Mouse (Mus musculus) intestine, postnatal 0 days (tissue): ENCODE measurements around the gene Sulf2. TPM values are rescaled to one million over a fixed set of nuclear protein-coding genes. Genes with fewer than 3 reads are reported as not detected.
A peak's percentile ranks its signal among the peaks of the same experiment; 100 is the strongest.

Source experiments
- ATAC-seq: fragments of 200-750 bp; cut with Nextera tagmentation; 2 replicates; pipeline ENCODE4 v1.8.0; 2017; ENCODE audit warnings: mild to moderate bottlenecking, moderate TSS enrichment, moderate library complexity
- H3K27ac ChIP-seq: fragments of 300-500 bp; sonication (generic); 2 replicates; pipeline ENCODE4 v1.5.1; 2014; ENCODE audit warnings: mild to moderate bottlenecking, low read depth, low read length, moderate library complexity
- H3K27me3 ChIP-seq: fragments of 300-500 bp; sonication (generic); replicated peaks from 2 replicates; pipeline ENCODE4 v1.6.1; 2014; ENCODE audit warnings: low read length, mixed read lengths; ENCODE audit not compliant: control insufficient read depth, insufficient read depth
- H3K36me3 ChIP-seq: fragments of 300-500 bp; sonication (generic); 2 replicates; pipeline ENCODE4 v1.6.1; 2014; ENCODE audit warnings: mild to moderate bottlenecking, moderate library complexity; ENCODE audit not compliant: control insufficient read depth, insufficient read depth
- H3K4me1 ChIP-seq: fragments of 300-500 bp; sonication (generic); replicated peaks from 2 replicates; pipeline ENCODE4 v1.6.1; 2014; ENCODE audit warnings: antibody characterized with exemption, low read length, mixed read lengths; ENCODE audit not compliant: control insufficient read depth, insufficient read depth
- H3K4me2 ChIP-seq: fragments of 300-500 bp; sonication (generic); replicated peaks from 2 replicates; pipeline ENCODE4 v1.6.1; 2014; ENCODE audit warnings: low read depth, mild to moderate bottlenecking, moderate library complexity
- H3K4me3 ChIP-seq: fragments of 300-500 bp; sonication (generic); 2 replicates; pipeline ENCODE4 v1.5.1; 2014; ENCODE audit warnings: low read depth, low read length
- H3K9ac ChIP-seq: fragments of 300-500 bp; sonication (generic); 2 replicates; pipeline ENCODE4 v1.6.1; 2014; ENCODE audit warnings: mild to moderate bottlenecking, low read depth, low read length
- H3K9me3 ChIP-seq: fragments of 300-500 bp; sonication (generic); 2 replicates; pipeline ENCODE4 v1.6.1; 2016; ENCODE audit warnings: mixed run types; ENCODE audit not compliant: control insufficient read depth
- CTCF ChIP-seq: sonication (generic); IDR thresholded peaks from 2 replicates; pipeline ENCODE4 v1.5.1; 2016; ENCODE audit warnings: low read depth, mild to moderate bottlenecking, control low read depth, antibody characterized with exemption, moderate library complexity
- WGBS: fragments of 180-500 bp; shearing (Covaris S2); extraction: QIAGEN DNeasy Blood & Tissue Kit; methylation state at CpG from one replicate; pipeline ENCODE4 v1.1.7; 2014; 5-methylcytosine and 5-hydroxymethylcytosine counted together
- polyA plus RNA-seq: library from polyadenylated mRNA; unstranded; fragments of >200 nt; fragmentation: Nextera tagmentation; extraction: Ambion mirVana; gene quantifications from 2 replicates; pipeline ENCODE4 v1.2.1, GENCODE M21; 2015

The Sulf2 gene
- polyA plus RNA-seq, 1 experiment from 2014 or later, result 66.4 TPM

DNA sequence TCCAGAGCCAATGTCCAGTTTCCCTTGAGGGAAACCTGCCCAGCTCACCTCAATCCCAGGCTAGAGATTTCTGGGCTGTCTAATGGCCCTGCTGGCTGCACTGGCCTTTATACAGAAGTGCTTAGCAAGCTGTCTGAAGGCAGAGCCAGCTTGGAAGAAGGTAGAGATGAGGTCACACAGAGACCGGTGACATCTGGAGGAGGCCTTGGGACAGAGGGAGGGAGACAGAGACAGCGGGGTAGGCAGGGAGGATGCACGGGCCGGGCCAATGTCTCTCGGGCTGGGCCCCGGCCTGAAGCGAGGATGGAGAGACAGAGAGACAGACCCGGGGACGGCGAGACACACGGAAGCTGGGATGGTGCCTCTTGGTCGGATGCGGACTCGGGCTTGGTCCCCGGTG, 27.4 kb downstream of the Sulf2 start:
- Histone ChIP-seq H3K4me3 (no peak overlapping the region), H3K27me3 (no peaks in the 10 kb centered on the region), H3K27ac (0 out of 2 replicates have a peak overlapping the region, but pooled peaks have one; percentile 28), H3K9me3 (no peaks in the 10 kb centered on the region), H3K4me2 (no peak overlapping the region), H3K4me1 (peaks cover 9% of the 10 kb centered on the region; the same call in 1 of the 2 replicates), H3K9ac (no peak overlapping the region), H3K36me3 (peaks cover 42% of the 10 kb centered on the region)
- no peak for TF ChIP-seq CTCF
- WGBS, result 93% methylated on average over 15 of the region's 15 CpGs
- no peak for ATAC-seq

DNA sequence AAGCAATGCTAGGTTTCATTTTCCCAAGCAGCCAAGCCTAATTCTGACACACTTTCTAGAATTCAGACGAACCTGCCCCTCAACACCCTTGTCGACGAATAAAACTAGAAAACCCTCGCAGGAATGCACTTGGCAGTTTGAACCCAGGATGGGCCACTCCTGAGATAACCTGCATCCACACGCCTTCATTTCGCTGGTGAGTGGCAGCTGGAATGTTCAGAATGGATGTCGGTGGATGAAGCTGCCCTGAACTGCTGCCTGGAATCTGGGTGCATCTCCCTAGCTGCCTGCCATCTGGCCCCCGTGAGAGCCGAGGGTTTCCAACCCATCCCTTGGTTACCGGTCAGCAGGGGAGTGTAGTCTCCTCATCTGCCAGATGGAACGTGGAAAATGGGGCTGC, 29.1 kb downstream of the Sulf2 start:
- TF ChIP-seq CTCF, result no peak
- ATAC-seq, result no peak
- H3K4me2 ChIP-seq, result no peak overlapping the region
- no peak overlapping the region for H3K4me3 ChIP-seq
- no peaks in the 10 kb centered on the region for H3K9me3 ChIP-seq
- peaks cover 30% of the 10 kb centered on the region for H3K36me3 ChIP-seq
- WGBS, result 74% methylated on average over 11 of the region's 11 CpGs
- peak overlapping the region; percentile 62 for H3K27ac ChIP-seq
- no peaks in the 10 kb centered on the region for H3K27me3 ChIP-seq
- H3K9ac ChIP-seq, result no peak overlapping the region
- H3K4me1 ChIP-seq, result peaks cover 13% of the 10 kb centered on the region

DNA sequence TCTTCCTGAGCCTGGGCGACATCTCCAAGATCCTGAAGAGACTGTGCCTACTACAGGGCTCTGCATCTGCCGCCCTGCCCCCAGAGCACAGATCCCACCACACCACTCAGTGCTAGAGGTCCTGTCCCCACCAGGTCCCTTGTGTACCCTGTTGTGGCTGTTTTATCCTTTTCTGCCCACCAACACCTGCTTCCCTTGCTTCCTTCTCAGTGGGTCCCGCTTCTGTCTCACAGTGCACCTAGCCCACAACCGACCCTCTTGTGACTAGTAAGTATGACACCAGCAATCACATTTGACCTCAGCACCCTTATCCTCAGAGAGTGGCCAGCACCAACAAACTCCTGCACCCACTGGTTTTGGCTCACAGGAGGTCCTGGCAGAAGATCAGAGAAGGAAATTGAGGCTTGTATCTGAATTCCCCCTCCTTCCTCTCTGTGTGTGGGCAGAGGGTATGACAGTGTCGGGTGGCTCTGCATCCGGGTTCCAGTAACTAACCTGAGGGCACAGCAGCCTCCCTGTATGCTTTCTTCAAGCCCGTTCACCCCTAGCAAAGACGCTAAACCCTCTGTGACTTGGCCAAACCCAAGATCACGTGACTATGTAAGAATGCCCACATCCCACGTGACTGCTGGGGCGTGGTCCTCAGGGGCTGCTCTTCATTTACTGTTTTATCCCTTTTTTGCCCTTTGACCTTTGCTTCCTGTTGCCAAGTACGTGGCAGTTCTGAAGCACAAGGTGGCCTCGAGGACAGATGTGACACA, 29.8 kb downstream of the Sulf2 start:
- WGBS, result 55% methylated on average over 13 of the region's 13 CpGs
- Histone ChIP-seq H3K27me3 (no peaks in the 10 kb centered on the region), H3K27ac (peak overlapping the region; percentile 70), H3K4me3 (no peak overlapping the region), H3K4me2 (no peak overlapping the region), H3K9me3 (no peaks in the 10 kb centered on the region), H3K36me3 (peaks cover 24% of the 10 kb centered on the region; the same call in 1 of the 2 replicates), H3K9ac (no peak overlapping the region), H3K4me1 (peaks cover 13% of the 10 kb centered on the region)
- peak; percentile 44 for ATAC-seq
- no peak for TF ChIP-seq CTCF

DNA sequence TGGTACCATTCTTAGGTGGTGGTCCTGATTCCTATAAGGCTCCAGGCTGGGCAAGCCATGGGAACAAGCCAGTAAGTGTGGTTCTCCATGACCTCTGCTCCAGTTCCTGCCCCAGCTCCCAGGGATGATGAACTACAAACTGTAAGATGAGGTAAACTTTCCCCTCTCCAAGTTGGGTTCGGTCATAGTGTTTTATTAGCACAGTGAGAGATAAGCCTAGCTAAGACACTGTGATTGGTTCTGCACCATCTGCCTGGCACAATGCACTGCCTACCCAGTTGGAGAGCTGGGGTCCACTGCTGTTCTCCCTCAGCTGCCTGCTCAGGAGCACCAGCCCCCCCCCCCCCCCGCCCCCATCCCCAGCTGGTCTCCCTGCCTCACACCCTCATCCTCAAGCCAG, 30.4 kb downstream of the Sulf2 start:
- Histone ChIP-seq H3K4me2 (no peak overlapping the region), H3K4me1 (peaks cover 13% of the 10 kb centered on the region), H3K9ac (no peak overlapping the region), H3K27ac (peak overlapping the region; percentile 70; the same call in 1 of the 2 replicates), H3K36me3 (peaks cover 21% of the 10 kb centered on the region; the same call in 1 of the 2 replicates), H3K9me3 (no peaks in the 10 kb centered on the region), H3K27me3 (no peaks in the 10 kb centered on the region), H3K4me3 (no peak overlapping the region)
- TF ChIP-seq CTCF, result no peak
- WGBS, result 41% methylated on average over 2 of the region's 2 CpGs
- peak; percentile 34 for ATAC-seq

DNA sequence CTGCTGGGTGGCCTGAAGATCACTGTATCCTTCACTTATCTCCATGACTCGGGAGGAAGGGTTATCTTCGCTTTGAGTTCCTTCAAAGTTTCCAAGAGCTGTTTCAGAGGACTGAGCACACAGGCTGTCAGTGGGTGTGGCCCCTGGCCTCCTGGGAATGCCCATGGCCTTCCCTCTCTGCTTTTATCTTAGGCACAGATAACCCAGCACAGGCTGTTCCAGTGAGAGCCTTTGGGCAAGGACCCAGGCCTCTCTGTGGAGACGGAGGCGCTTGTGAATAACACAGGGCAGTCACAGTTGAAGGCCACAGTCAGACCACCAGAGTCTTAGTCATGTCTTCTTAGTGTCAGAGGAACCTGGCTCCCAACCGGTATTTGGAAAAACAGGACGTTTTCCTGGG, 32.7 kb downstream of the Sulf2 start:
- no peaks in the 10 kb centered on the region for H3K9me3 ChIP-seq
- H3K4me3 ChIP-seq, result no peak overlapping the region
- WGBS, result 49% methylated on average over 6 of the region's 6 CpGs
- H3K4me2 ChIP-seq, result no peak overlapping the region
- no peak for TF ChIP-seq CTCF
- H3K27ac ChIP-seq, result peak overlapping the region; percentile 85
- no peaks in the 10 kb centered on the region for H3K27me3 ChIP-seq
- peak; percentile 39 for ATAC-seq
- peaks cover 8% of the 10 kb centered on the region; the same call in 1 of the 2 replicates for H3K36me3 ChIP-seq
- peaks cover 13% of the 10 kb centered on the region for H3K4me1 ChIP-seq
- no peak overlapping the region for H3K9ac ChIP-seq

DNA sequence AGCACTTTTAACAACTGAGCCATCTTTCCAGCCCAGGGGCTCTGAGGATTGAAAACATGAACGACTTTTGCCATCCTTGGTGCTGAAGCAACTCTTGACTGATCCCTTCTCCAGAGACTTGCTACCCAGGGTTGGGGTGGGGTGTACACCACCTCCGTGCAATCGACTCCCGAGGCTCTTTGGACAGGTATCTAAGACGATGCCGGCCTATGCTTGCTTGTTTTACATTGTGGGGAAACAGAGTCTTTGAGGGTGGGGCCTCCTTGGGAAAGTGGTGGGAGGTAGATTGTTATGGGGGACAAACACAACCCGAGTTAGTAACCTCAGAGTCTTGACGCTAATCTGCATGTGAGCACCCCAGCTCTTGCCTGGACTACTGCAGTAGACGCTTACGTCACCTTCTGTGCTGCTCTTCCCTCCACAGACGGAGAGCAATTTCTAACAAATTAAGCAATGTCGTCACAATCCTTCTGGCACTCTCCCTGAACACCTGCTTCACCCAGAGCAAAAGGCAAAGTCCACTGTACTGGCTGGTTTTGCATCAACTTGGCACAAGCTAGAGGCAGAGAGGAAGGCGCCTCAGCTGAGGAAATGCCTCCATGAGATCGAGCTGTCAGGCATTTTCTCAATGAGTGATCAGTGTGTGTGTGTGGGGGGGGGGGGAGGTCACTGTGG, 33.6 kb downstream of the Sulf2 start:
- Histone ChIP-seq H3K4me2 (0 out of 2 replicates have a peak overlapping the region, but pooled peaks have one; percentile 7), H3K27me3 (no peaks in the 10 kb centered on the region), H3K9me3 (no peaks in the 10 kb centered on the region), H3K4me1 (peaks cover 13% of the 10 kb centered on the region), H3K36me3 (peaks cover 10% of the 10 kb centered on the region; the same call in 1 of the 2 replicates), H3K4me3 (no peak overlapping the region), H3K27ac (peak overlapping the region; percentile 85), H3K9ac (no peak overlapping the region)
- 56% methylated on average over 14 of the region's 14 CpGs for WGBS
- ATAC-seq, result peak; percentile 79
- no peak for TF ChIP-seq CTCF
